Mouse (Mus musculus) CH12.LX (cell line): ENCODE results near the gene Gfpt1. TPM values are rescaled to one million over a fixed set of nuclear protein-coding genes. Genes with fewer than 3 reads are reported as not detected.

ENCODE experiments used
- DNase-seq: peaks from one replicate; pipeline ENCODE4 v3.0.0-alpha.2; 2013; ENCODE audit errors: extremely low read depth
- H3K27ac ChIP-seq: 2 replicates; pipeline ENCODE4 v1.5.1; 2012; ENCODE audit warnings: low read depth, mild to moderate bottlenecking, control low read depth, moderate library complexity; ENCODE audit not compliant: insufficient read depth
- H3K27me3 ChIP-seq: replicated peaks from 2 replicates; pipeline ENCODE3; 2012; ENCODE audit warnings: inconsistent platforms
- H3K36me3 ChIP-seq, 2 experiments: replicated peaks in 1 of 2; 2 replicates each; pipeline versions ENCODE3 to v1.6.1; 2012; ENCODE audit warnings: inconsistent platforms in 1 of 2, low read length in 1 of 2, mild to moderate bottlenecking in 1 of 2, mixed read lengths in 1 of 2, moderate library complexity in 1 of 2; ENCODE audit not compliant: control insufficient read depth in 1 of 2, insufficient read depth in 1 of 2
- H3K4me1 ChIP-seq, 2 experiments: 2 replicates each; pipeline ENCODE4 v1.6.1; 2012; ENCODE audit warnings: inconsistent platforms in 1 of 2, moderate library complexity in 1 of 2; ENCODE audit not compliant: insufficient read depth in 2 of 2, control insufficient read depth in 1 of 2
- H3K4me2 ChIP-seq: 2 replicates; pipeline ENCODE4 v1.6.1; 2012; ENCODE audit warnings: low read depth, mild to moderate bottlenecking, control low read depth; ENCODE audit not compliant: poor library complexity, insufficient read depth, severe bottlenecking
- H3K4me3 ChIP-seq, 3 experiments: fragments of 150-350 bp in 1 of 3; sonication (generic) in 1 of 3; replicated peaks in 1 of 3; 2 replicates each; pipeline versions ENCODE3 to v1.5.1; 2011 to 2012; ENCODE audit warnings: low read depth in 2 of 3, low read length in 2 of 3, mild to moderate bottlenecking in 2 of 3, moderate library complexity in 2 of 3, control low read depth in 1 of 3, improper control_type of control experiment in 1 of 3, inconsistent platforms in 1 of 3, mixed read lengths in 1 of 3; ENCODE audit not compliant: poor library complexity in 1 of 3
- H3K79me2 ChIP-seq: replicated peaks from 2 replicates; pipeline ENCODE4 v1.6.1; 2012; ENCODE audit warnings: mild to moderate bottlenecking, moderate library complexity; ENCODE audit not compliant: control insufficient read depth, poor library complexity, insufficient read depth, severe bottlenecking; ENCODE audit errors: extremely low read depth
- H3K9ac ChIP-seq: 2 replicates; pipeline ENCODE4 v1.6.1; 2012; ENCODE audit warnings: low read depth, mild to moderate bottlenecking, control low read depth, moderate library complexity; ENCODE audit not compliant: insufficient read depth
- H3K9me3 ChIP-seq: replicated peaks from 2 replicates; pipeline ENCODE3; 2012; ENCODE audit warnings: low read length, inconsistent platforms, mixed read lengths
- BHLHE40 ChIP-seq: IDR thresholded peaks from 2 replicates; pipeline ENCODE4 v1.6.1; 2011; ENCODE audit warnings: mild to moderate bottlenecking, low read depth, low read length, improper control_type of control experiment
- CHD1 ChIP-seq: IDR thresholded peaks from 2 replicates; pipeline ENCODE4 v1.6.1; 2012; ENCODE audit warnings: low read depth, low read length, improper control_type of control experiment, inconsistent platforms
- CTCF ChIP-seq, 2 experiments: IDR thresholded peaks in 1 of 2; conservative IDR thresholded peaks in 1 of 2; 2 replicates each; pipeline ENCODE4 v1.5.1; 2011 to 2012; ENCODE audit warnings: low read depth in 2 of 2, low read length in 2 of 2, improper control_type of control experiment in 1 of 2, inconsistent platforms in 1 of 2, mild to moderate bottlenecking in 1 of 2, moderate library complexity in 1 of 2
- E2F4 ChIP-seq: IDR thresholded peaks from 2 replicates; pipeline ENCODE4 v1.6.1; 2011; ENCODE audit warnings: low read depth, low read length, improper control_type of control experiment; ENCODE audit not compliant: insufficient replicate concordance
- ELF1 ChIP-seq: IDR thresholded peaks from 2 replicates; pipeline ENCODE4 v1.6.1; 2014; ENCODE audit warnings: low read depth, mild to moderate bottlenecking, inconsistent platforms, low read length, improper control_type of control experiment
- EP300 ChIP-seq: IDR thresholded peaks from 2 replicates; pipeline ENCODE4 v1.6.1; 2011; ENCODE audit warnings: low read length, improper control_type of control experiment
- ETS1 ChIP-seq: conservative IDR thresholded peaks from 2 replicates; pipeline ENCODE4 v1.6.1; 2012; ENCODE audit warnings: low read depth, mild to moderate bottlenecking, inconsistent platforms, low read length, improper control_type of control experiment, moderate library complexity
- GABPA ChIP-seq: IDR thresholded peaks from 2 replicates; pipeline ENCODE4 v1.6.1; 2012; ENCODE audit warnings: low read depth, low read length, improper control_type of control experiment, inconsistent platforms; ENCODE audit not compliant: insufficient replicate concordance
- HCFC1 ChIP-seq: IDR thresholded peaks from 2 replicates; pipeline ENCODE4 v1.6.1; 2012; ENCODE audit warnings: low read depth, mild to moderate bottlenecking, inconsistent platforms, low read length, improper control_type of control experiment
- JUN ChIP-seq: IDR thresholded peaks from 2 replicates; pipeline ENCODE4 v1.6.1; 2011; ENCODE audit warnings: low read depth, mild to moderate bottlenecking, low read length, improper control_type of control experiment, moderate library complexity; ENCODE audit not compliant: insufficient read depth
- JUND ChIP-seq: conservative IDR thresholded peaks from 2 replicates; pipeline ENCODE4 v1.6.1; 2011; ENCODE audit warnings: low read depth, low read length, improper control_type of control experiment
- KAT2A ChIP-seq: IDR thresholded peaks from 2 replicates; pipeline ENCODE4 v1.6.1; 2012; ENCODE audit warnings: low read length, improper control_type of control experiment, inconsistent platforms; ENCODE audit not compliant: insufficient replicate concordance
- MXI1 ChIP-seq: IDR thresholded peaks from 2 replicates; pipeline ENCODE4 v1.6.1; 2011; ENCODE audit warnings: mild to moderate bottlenecking, low read depth, low read length, improper control_type of control experiment
- NRF1 ChIP-seq: IDR thresholded peaks from 2 replicates; pipeline ENCODE4 v1.6.1; 2014; ENCODE audit warnings: low read depth, mild to moderate bottlenecking, inconsistent platforms, low read length, improper control_type of control experiment, moderate library complexity
- POLR2A ChIP-seq: IDR thresholded peaks from 2 replicates; pipeline ENCODE4 v1.6.1; 2011; ENCODE audit warnings: low read depth, mild to moderate bottlenecking, improper control_type of control experiment, low read length
- SIN3A ChIP-seq: IDR thresholded peaks from 2 replicates; pipeline ENCODE4 v1.6.1; 2012; ENCODE audit warnings: low read length, improper control_type of control experiment, inconsistent platforms
- SMC3 ChIP-seq: IDR thresholded peaks from 2 replicates; pipeline ENCODE4 v1.6.1; 2011; ENCODE audit warnings: low read depth, low read length, improper control_type of control experiment
- TBP ChIP-seq: conservative IDR thresholded peaks from 2 replicates; pipeline ENCODE4 v1.6.1; 2011; ENCODE audit warnings: low read depth, low read length, improper control_type of control experiment
- UBTF ChIP-seq: IDR thresholded peaks from 2 replicates; pipeline ENCODE4 v1.6.1; 2012; ENCODE audit warnings: low read depth, mild to moderate bottlenecking, inconsistent platforms, low read length, improper control_type of control experiment, moderate library complexity
- USF2 ChIP-seq: conservative IDR thresholded peaks from 2 replicates; pipeline ENCODE4 v1.6.1; 2011; ENCODE audit warnings: low read depth, low read length, improper control_type of control experiment
- ZKSCAN1 ChIP-seq: IDR thresholded peaks from 2 replicates; pipeline ENCODE4 v1.6.1; 2012; ENCODE audit warnings: low read depth, inconsistent platforms, low read length, improper control_type of control experiment, borderline replicate concordance
- ZMIZ1 ChIP-seq: IDR thresholded peaks from 2 replicates; pipeline ENCODE4 v1.6.1; 2012; ENCODE audit warnings: low read depth, mild to moderate bottlenecking, inconsistent platforms, low read length, improper control_type of control experiment
- ZNF384 ChIP-seq: IDR thresholded peaks from 2 replicates; pipeline ENCODE4 v1.6.1; 2012; ENCODE audit warnings: low read depth, low read length, improper control_type of control experiment, inconsistent platforms
- dilution Hi-C: fragments of 300-500 bp; cut with MboI; formaldehyde crosslinking; loops from 2 replicates; pipeline ENCODE4 v1.14.3; 2020; ENCODE audit warnings: low sequenced_read_pairs; ENCODE audit not compliant: extremely low pct_unique_long_range_greater_than_20kb, extremely low pct_ligation_motif_present
- in situ Hi-C: fragments of 300-500 bp; cut with MboI; formaldehyde crosslinking; loops from 3 replicates; pipeline ENCODE4 v1.14.3; 2019; ENCODE audit warnings: low sequenced_read_pairs, low pct_ligation_motif_present, low pct_unique_long_range_greater_than_20kb, mixed read lengths
- polyA plus RNA-seq: library from polyadenylated mRNA; unstranded; fragments of >175 nt; gene quantifications from 2 replicates; pipeline ENCODE4 v1.2.1, GENCODE M21; 2012; ENCODE audit warnings: low read depth; ENCODE audit not compliant: insufficient read length
- total RNA-seq, 2 experiments: library from RNA; depleted of rRNA; stranded (reverse); fragments of 300-350 nt in 1 of 2; fragments of >200 nt in 1 of 2; gene quantifications; 2 replicates each; pipeline ENCODE4 v1.2.3; 2012 to 2014

Gfpt1 gene
- total and polyA plus RNA-seq, 3 experiments: 24.9 to 35.3 (median 32.1) TPM

DNA sequence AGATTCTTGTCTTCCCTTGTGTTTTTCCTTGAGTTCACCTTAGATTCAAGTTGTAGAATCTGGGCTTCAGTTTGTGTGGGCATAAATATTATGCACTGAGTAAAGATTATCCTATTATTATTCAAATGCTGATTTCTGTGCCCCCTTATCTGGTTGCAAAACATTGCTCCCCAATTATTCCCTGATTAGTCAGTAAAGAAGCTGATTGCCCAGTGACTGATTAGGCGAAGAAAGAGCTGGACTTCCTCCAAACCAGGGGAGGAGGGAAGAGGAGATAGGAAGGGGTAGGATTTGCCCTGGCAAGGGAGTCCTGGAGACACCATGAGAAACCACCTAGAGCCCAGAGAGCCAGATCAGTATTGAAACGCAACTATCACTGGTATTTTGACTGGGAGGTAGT is 38.5 kb upstream of the Gfpt1 start:
- H3K36me3 ChIP-seq: peaks cover 0 to 6% of the 10 kb centered on the region in 2 experiments
- H3K9ac ChIP-seq: no peak overlapping the region
- H3K4me3 ChIP-seq: no peak overlapping the region
- no peak for DNase-seq
- no peaks in the 10 kb centered on the region for H3K9me3 ChIP-seq
- dilution Hi-C loops: no loop called here
- H3K27ac ChIP-seq: no peak overlapping the region
- H3K4me1 ChIP-seq: peaks cover 10 to 34% of the 10 kb centered on the region in 2 experiments
- TF ChIP-seq BHLHE40: no peak
- TF ChIP-seq SMC3: no peak
- TF ChIP-seq GABPA: no peak
- no peak for TF ChIP-seq ZKSCAN1
- no peak for TF ChIP-seq TBP
- no peak for TF ChIP-seq CTCF (conservative IDR thresholded peaks at IDR 0.05 in 1 of 2, IDR thresholded peaks at IDR 0.05 in 1 of 2; ENCODE audit: low read depth in 2 of 2, low read length in 2 of 2)
- TF ChIP-seq NRF1: no peak
- no peaks in the 10 kb centered on the region for H3K79me2 ChIP-seq
- no peaks in the 10 kb centered on the region for H3K27me3 ChIP-seq
- in situ Hi-C loops: loop anchor here (10.0 kb wide), 1 partner anchor 189 kb away; no protein-coding TSS in a partner anchor
- H3K4me2 ChIP-seq: no peak overlapping the region

- H3K4me2 ChIP-seq: no peak overlapping the region
- H3K4me3 ChIP-seq: no peak overlapping the region
- H3K27ac ChIP-seq: no peak overlapping the region
- peaks cover 0 to 3% of the 10 kb centered on the region in 2 experiments for H3K36me3 ChIP-seq
- no peaks in the 10 kb centered on the region for H3K27me3 ChIP-seq
- DNase-seq: no peak
- in situ Hi-C loops (loop anchor here (10.0 kb wide), 1 partner anchor 191 kb away; no protein-coding TSS in a partner anchor), dilution Hi-C loops (no loop called here)
- H3K9me3 ChIP-seq: no peaks in the 10 kb centered on the region
- peaks cover 12 to 39% of the 10 kb centered on the region in 2 experiments for H3K4me1 ChIP-seq
- no peak overlapping the region for H3K9ac ChIP-seq
- TF ChIP-seq TBP (no peak), NRF1 (no peak), JUND (no peak), JUN (no peak), CHD1 (no peak), HCFC1 (no peak), MXI1 (no peak), EP300 (no peak)
- H3K79me2 ChIP-seq: peaks cover under 1% of the 10 kb centered on the region; the same call in 1 of the 2 replicates
Measured at GRCm38 (mm10) chr6:87005577-87005976, 37.1 kb upstream of the Gfpt1 start.

DNA sequence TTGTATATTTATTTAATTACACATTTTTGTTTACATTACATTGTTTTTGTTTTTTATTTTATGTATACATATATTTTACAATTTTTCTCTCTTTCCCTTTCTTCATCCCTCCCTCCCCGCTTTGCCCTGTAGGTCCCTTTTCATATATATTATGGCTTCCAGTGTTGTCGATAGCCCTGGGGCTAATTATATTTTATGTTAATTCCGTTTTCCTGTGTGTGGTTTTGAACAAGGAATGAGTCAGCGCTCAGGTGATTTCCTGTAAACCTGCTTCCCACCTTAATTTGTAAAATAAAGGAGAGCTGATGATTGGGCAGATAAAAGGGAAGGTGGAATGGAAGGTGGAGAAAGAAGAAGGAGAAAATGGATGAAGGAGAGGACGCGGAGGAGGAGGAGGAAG is 33.8 kb upstream of the Gfpt1 start, which contains the start of gene Nfu1:
Gene Nfu1, plus strand, starts transcription at position 350 of the 400 bp plus-strand sequence.
- dilution Hi-C loops: no loop called here
- H3K4me3 ChIP-seq: peak within 1 kb of the TSS; percentile 83 to 100 (median 100)
- no peak for DNase-seq
- no peaks in the 10 kb centered on the region for H3K27me3 ChIP-seq
- peaks cover 3% of the 10 kb centered on the region; the same call in 1 of the 2 replicates for H3K79me2 ChIP-seq
- in situ Hi-C loops: loop anchor here (10.0 kb wide), 1 partner anchor 194 kb away; no protein-coding TSS in a partner anchor
- peaks cover 7 to 34% of the 10 kb centered on the region in 2 experiments; a peak in 3 of 4 replicates for H3K4me1 ChIP-seq
- peak within 1 kb of the TSS; percentile 98 for H3K9ac ChIP-seq
- peak within 1 kb of the TSS; percentile 73 for H3K27ac ChIP-seq
- TF ChIP-seq BHLHE40 (peak; percentile 57), CTCF (conservative IDR thresholded peaks at IDR 0.05 in 1 of 2, IDR thresholded peaks at IDR 0.05 in 1 of 2; ENCODE audit: low read depth in 2 of 2, low read length in 2 of 2) (no peak), POLR2A (no peak), ETS1 (0 out of 2 replicates have a peak, but pooled peaks have one; percentile 13), KAT2A (no peak), UBTF (no peak), CHD1 (no peak), EP300 (no peak), ZNF384 (no peak), USF2 (no peak), ELF1 (no peak), E2F4 (no peak), SIN3A (no peak), HCFC1 (no peak), TBP (no peak), MXI1 (no peak), ZMIZ1 (no peak), ZKSCAN1 (no peak)
- H3K4me2 ChIP-seq: peak within 1 kb of the TSS; percentile 71
- no peaks in the 10 kb centered on the region for H3K9me3 ChIP-seq
- H3K36me3 ChIP-seq: peaks cover 10 to 21% of the 10 kb centered on the region in 2 experiments
